Mouse (Mus musculus): ENCODE data around the gene Ccdc124. TPM values are rescaled to one million over a fixed set of nuclear protein-coding genes. Genes with fewer than 3 reads are reported as not detected.

The Ccdc124 gene
- total RNA-seq (2014; fragmentation: Nextera tagmentation) (28.5 and 47.9 TPM in 2 replicates), total RNA-seq (2017) (30.8 and 51.1 TPM in 2 replicates)

- peak; percentile 74 for ATAC-seq (replicated peaks; ENCODE audit: low FRiP score, low TSS enrichment, poor library complexity, severe bottlenecking)
Observed at GRCm38 (mm10) chr8:70873364-70873985, at the start of gene Ccdc124. TSS of gene Ccdc124 (minus strand) at chr8:70873935.

- no peak for ATAC-seq (replicated peaks; ENCODE audit: low FRiP score, low TSS enrichment, poor library complexity, severe bottlenecking)
Observed at GRCm38 (mm10) chr8:70920049-70920922, 46.6 kb upstream of the Ccdc124 start.

GRCm38 (mm10) chr8:70914704-70915103, 41.0 kb upstream of the Ccdc124 start:
- no peak for ATAC-seq (replicated peaks; ENCODE audit: low FRiP score, low TSS enrichment, poor library complexity, severe bottlenecking)

GRCm38 (mm10) chr8:70913523-70913922, 39.8 kb upstream of the Ccdc124 start:
- no peak for ATAC-seq (replicated peaks; ENCODE audit: low FRiP score, low TSS enrichment, poor library complexity, severe bottlenecking)

GRCm38 (mm10) chr8:70912955-70913354, 39.2 kb upstream of the Ccdc124 start:
- no peak for ATAC-seq (replicated peaks; ENCODE audit: low FRiP score, low TSS enrichment, poor library complexity, severe bottlenecking)

- peak; percentile 45; the same call in 1 of the 2 replicates for ATAC-seq (replicated peaks; ENCODE audit: low FRiP score, low TSS enrichment, poor library complexity, severe bottlenecking)
Observed at GRCm38 (mm10) chr8:70911596-70911995, 37.9 kb upstream of the Ccdc124 start.

GRCm38 (mm10) chr8:70907518-70907917, 33.8 kb upstream of the Ccdc124 start:
- peak; percentile 47 for ATAC-seq (replicated peaks; ENCODE audit: low FRiP score, low TSS enrichment, poor library complexity, severe bottlenecking)

- ATAC-seq (replicated peaks; ENCODE audit: low FRiP score, low TSS enrichment, poor library complexity, severe bottlenecking) = peak; percentile 64
Observed at GRCm38 (mm10) chr8:70905831-70906736, 32.3 kb upstream of the Ccdc124 start, which contains the start of gene Map1s. TSS of gene Map1s (plus strand) at chr8:70905932.

GRCm38 (mm10) chr8:70905463-70905830, 31.7 kb upstream of the Ccdc124 start:
- ATAC-seq (replicated peaks; ENCODE audit: low FRiP score, low TSS enrichment, poor library complexity, severe bottlenecking) = no peak

GRCm38 (mm10) chr8:70904532-70904931, 30.8 kb upstream of the Ccdc124 start:
- no peak for ATAC-seq (replicated peaks; ENCODE audit: low FRiP score, low TSS enrichment, poor library complexity, severe bottlenecking)

- no peak for ATAC-seq (replicated peaks; ENCODE audit: low FRiP score, low TSS enrichment, poor library complexity, severe bottlenecking)
Observed at GRCm38 (mm10) chr8:70903582-70903981, 29.8 kb upstream of the Ccdc124 start.

- ATAC-seq (replicated peaks; ENCODE audit: low FRiP score, low TSS enrichment, poor library complexity, severe bottlenecking) = no peak
Observed at GRCm38 (mm10) chr8:70903112-70903511, 29.4 kb upstream of the Ccdc124 start.

GRCm38 (mm10) chr8:70902211-70902610, 28.5 kb upstream of the Ccdc124 start:
- no peak for ATAC-seq (replicated peaks; ENCODE audit: low FRiP score, low TSS enrichment, poor library complexity, severe bottlenecking)

- ATAC-seq (replicated peaks; ENCODE audit: low FRiP score, low TSS enrichment, poor library complexity, severe bottlenecking) = no peak
Observed at GRCm38 (mm10) chr8:70900872-70901387, 27.2 kb upstream of the Ccdc124 start.

- ATAC-seq (replicated peaks; ENCODE audit: low FRiP score, low TSS enrichment, poor library complexity, severe bottlenecking) = no peak
Observed at GRCm38 (mm10) chr8:70899226-70899625, 25.5 kb upstream of the Ccdc124 start.

GRCm38 (mm10) chr8:70898661-70899198, 25.0 kb upstream of the Ccdc124 start:
- no peak for ATAC-seq (replicated peaks; ENCODE audit: low FRiP score, low TSS enrichment, poor library complexity, severe bottlenecking)

GRCm38 (mm10) chr8:70897681-70898413, 24.1 kb upstream of the Ccdc124 start:
- peak; percentile 41 for ATAC-seq (replicated peaks; ENCODE audit: low FRiP score, low TSS enrichment, poor library complexity, severe bottlenecking)

- peak; percentile 85 for ATAC-seq (replicated peaks; ENCODE audit: low FRiP score, low TSS enrichment, poor library complexity, severe bottlenecking)
Observed at GRCm38 (mm10) chr8:70897021-70897680, 23.4 kb upstream of the Ccdc124 start, which contains the start of gene Rpl18a. TSS of gene Rpl18a (minus strand) at chr8:70897412.
